Mouse (Mus musculus) frontal cortex, postnatal 36 days (tissue): ENCODE results near the gene Fcgr4.
"Not testable (repeated sequence)": the region's sequence is repeated elsewhere in the genome, so short reads cannot be mapped to it uniquely, and the experiment has no call there.

Source experiments
- DNase-seq, 2 experiments: peaks; one replicate each; pipeline ENCODE4 v3.0.0; 2022; ENCODE audit warnings: low spot score in 2 of 2

Gene Fcgr4

DNA sequence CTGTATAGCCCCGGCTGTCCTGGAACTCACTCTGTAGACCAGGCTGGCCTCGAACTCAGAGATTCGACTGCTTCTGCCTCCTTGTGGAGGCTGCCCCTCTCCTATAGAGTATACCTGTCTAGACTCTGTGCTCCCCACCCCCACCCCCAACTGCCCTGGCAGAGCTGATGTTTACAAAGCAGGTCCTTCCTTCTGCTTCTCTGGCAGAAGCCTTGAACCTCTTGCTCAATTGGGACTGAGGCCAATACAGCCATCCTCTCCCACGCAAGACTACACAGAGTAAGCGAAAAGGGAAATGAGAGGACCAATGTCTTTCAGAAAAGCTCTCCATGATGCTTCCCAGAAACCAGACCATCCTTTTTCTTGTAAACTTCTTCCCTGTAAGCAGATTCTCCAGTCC, 38.5 kb downstream of the Fcgr4 start:
- DNase-seq, result no peak

DNA sequence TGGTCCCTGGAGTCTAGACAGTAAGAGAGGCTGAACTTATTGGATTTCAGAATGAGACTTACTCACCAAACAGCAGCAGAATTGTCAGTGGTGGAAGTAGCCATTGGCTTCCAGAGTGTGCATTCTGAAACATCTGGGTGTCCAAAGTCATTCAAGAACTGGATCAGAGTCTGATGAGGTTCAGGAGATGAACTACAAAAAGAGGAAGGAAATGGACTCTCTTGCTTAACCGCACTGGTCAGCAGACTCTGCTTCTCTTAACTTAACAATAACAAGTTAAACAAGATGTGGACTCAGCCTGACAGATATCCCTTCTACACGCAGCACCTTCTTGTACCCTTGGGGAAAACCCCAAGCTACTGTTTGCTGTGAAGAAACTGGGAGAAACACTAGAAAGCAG, 40.5 kb downstream of the Fcgr4 start:
- DNase-seq, result no peak

DNA sequence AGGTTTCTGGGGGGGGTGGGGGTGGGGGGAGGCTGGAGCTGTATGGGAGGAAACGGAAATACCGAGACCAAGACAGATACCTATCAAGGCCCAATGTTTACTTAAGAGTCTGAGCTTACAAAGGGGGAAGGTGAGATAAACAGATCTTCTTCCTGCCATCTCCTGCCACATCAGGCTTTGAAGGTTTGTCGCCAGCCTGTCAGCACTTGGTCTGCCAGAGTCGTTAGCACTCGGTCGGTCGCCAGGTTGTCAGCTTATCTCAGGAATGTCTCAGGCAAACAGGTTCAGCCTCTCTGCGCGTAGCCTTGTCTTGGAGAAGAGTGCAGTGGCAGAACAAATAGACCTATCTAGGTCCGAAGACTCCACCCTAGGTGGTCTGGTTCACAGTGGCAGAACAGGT, 41.7 kb downstream of the Fcgr4 start:
- DNase-seq, result no peak

- no peak for DNase-seq
Measured at GRCm38 (mm10) chr1:171061566-171061965, 42.8 kb downstream of the Fcgr4 start.

GRCm38 (mm10) chr1:171063569-171064490, 45.1 kb downstream of the Fcgr4 start:
- DNase-seq, result peak; percentile 58 to 73

DNA sequence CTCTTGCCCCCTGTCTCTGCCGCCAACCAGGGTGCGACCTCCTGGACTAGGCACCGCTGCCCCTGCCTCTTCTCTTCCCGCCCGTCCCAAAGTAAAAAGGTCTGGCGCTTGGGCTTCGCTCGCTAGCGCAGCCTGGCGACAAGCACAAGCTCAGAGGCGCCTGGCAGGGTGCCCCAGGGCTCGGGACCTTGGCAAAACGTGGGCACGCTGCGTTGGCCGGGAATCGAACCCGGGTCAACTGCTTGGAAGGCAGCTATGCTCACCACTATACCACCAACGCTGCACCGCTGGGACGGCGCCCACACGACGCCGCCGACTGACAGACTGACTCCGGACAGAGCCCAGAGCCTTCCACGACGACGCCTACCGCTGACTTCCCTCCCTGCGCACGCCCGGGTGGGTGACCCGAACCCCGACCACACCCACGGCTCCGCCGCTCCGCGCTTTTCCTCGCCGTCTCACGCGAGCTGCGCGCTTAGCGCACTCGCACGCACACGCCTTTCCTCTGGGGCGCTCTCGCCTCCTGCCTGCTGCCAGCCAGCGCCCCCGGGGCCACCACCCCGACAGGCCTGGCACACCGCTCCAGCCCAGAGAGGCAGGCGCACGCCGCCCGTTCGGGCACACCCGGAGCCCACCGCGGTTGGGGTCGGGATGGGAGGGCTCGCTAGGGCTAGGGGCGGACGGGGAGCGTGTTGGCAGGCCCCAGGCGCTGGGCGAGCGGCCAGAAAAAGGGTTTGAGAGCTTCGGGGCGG, 45.9 kb downstream of the Fcgr4 start, which contains the start of gene Fcgr3:
Gene Fcgr3 (minus strand): TSS at position 445 of the 752 bp plus-strand sequence.
- peak; percentile 77 to 88 for DNase-seq

GRCm38 (mm10) chr1:171065243-171065587, 46.5 kb downstream of the Fcgr4 start:
- DNase-seq, result not testable (repeated sequence)

DNA sequence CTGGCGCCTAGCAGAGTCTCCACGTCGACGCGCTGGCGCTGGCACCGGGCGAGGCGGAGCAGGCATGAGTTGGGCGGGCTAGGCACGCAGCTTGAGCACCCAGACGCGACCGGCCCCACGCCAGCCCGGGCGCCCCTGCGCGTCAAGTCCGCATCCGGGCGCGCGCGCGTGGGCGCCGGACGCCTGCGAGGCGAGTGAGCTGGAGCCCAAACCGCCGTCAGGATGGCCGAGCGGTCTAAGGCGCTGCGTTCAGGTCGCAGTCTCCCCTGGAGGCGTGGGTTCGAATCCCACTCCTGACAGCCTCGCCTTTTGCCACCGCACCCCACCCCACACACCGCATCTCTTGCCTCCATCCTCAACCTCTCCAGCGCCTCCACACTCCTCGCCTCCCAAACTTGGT, 47.0 kb downstream of the Fcgr4 start:
- peak in 1 of 2 experiments; percentile 47 for DNase-seq

- not testable (repeated sequence) for DNase-seq
Measured at GRCm38 (mm10) chr1:171066583-171066982, 47.9 kb downstream of the Fcgr4 start.

DNA sequence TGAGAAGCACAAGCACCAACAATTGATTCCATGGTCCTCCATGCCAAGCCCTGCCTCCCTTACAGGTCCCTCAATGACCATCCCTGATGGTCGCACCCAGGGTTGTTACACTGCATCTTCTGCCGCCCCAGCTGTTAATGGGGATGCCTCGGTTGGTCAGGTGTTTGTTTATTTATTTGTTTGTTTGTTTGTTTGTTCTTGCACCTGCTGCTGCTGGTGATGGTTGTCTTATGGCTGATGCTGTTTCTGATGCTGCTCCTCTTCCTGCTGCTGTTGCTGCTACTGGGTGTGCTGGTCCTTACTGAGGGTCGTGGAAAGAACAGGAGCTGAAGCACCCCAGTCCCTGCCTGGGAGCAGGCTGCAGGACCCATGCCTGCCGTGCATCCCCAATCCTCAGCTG, 49.2 kb downstream of the Fcgr4 start:
- not testable (repeated sequence) for DNase-seq

DNA sequence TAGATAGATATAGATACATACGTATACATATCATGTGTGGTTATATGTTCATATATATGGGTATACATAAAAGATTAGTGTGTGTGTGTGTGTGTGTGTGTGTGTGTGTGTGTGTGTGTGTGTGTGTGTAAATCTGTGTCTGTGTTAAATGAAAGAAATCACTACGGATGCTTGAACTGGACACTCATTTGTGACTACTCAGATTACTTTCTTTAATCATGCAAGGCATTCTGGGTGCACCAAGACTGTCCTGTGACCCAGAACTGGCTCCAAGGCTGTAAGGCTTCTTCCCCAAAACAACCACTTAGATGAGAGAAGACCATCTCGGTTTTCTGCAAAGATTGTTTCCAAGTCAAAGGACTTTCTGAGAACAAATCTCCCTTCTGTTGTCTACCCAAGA, 50.8 kb downstream of the Fcgr4 start:
- DNase-seq, result not testable (repeated sequence)

DNA sequence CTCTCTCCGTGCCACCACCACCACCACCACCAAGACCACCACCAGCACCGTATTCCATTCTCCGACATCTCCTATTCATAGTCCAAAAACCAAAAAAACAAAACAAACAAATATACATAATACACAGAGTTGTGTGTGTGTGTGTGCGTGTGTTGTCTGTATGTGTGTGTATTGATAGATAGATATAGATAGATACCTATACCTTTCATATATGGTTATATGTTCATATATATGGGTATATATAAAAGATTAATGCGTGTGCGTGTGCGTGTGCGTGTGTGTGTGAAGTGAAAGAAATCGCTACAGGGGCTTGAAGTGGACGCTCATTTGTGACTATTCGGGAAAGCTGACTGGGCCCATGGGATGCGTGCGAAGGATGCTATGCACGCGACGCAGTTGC, 52.2 kb downstream of the Fcgr4 start:
- not testable (repeated sequence) for DNase-seq

DNA sequence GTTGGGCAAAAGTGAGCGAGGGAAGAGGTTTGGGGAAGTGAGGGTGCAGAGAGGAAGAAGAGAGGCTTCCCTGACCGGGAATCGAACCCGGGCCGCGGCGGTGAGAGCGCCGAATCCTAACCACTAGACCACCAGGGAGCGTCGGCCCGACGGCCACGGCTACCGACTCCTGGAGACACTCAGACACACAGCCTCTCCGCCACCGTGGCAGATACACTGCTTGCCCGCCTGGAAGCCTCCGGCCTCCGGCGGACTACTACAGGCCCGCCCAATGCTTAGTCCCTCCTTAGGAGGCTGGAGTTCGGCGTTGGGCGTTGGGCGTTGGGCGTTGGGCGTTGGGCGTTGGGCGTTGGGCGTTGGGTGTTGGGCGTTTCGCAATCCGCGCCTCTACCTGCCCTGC, 53.0 kb downstream of the Fcgr4 start:
- not testable (repeated sequence) for DNase-seq

DNA sequence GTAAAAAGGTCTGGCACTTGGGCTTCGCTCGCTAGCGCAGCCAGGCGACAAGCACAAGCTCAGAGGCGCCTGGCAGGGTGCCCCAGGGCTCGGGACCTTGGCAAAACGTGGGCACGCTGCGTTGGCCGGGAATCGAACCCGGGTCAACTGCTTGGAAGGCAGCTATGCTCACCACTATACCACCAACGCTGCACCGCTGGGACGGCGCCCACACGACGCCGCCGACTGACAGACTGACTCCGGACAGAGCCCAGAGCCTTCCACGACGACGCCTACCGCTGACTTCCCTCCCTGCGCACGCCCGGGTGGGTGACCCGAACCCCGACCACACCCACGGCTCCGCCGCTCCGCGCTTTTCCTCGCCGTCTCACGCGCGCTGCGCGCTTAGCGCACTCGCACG, 53.5 kb downstream of the Fcgr4 start:
- not testable (repeated sequence) for DNase-seq

- DNase-seq, result not testable (repeated sequence)
Measured at GRCm38 (mm10) chr1:171074283-171074682, 55.6 kb downstream of the Fcgr4 start.

- DNase-seq, result not testable (repeated sequence)
Measured at GRCm38 (mm10) chr1:171076176-171076575, 57.5 kb downstream of the Fcgr4 start.

GRCm38 (mm10) chr1:171077192-171077591, 58.5 kb downstream of the Fcgr4 start:
- not testable (repeated sequence) for DNase-seq

GRCm38 (mm10) chr1:171077955-171078354, 59.2 kb downstream of the Fcgr4 start:
- peak in 1 of 2 experiments; percentile 68 for DNase-seq

DNA sequence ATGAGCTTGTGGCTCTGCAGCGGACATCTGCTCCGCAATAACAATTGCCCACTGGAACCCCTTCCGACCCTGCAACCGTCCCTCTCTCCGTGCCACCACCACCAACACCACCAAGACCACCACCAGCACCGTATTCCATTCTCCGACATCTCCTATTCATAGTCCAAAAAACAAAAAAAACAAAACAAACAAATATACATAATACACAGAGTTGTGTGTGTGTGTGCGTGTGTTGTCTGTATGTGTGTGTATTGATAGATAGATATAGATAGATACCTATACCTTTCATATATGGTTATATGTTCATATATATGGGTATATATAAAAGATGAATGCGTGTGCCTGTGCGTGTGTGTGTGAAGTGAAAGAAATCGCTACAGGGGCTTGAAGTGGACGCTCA, 59.7 kb downstream of the Fcgr4 start:
- DNase-seq, result not testable (repeated sequence)

GRCm38 (mm10) chr1:171079345-171079744, 60.6 kb downstream of the Fcgr4 start:
- not testable (repeated sequence) for DNase-seq
